Mouse (Mus musculus): Measurements from ENCODE around the gene Upk1b. TPM values are rescaled to one million over a fixed set of nuclear protein-coding genes. Genes with fewer than 3 reads are reported as not detected.

Gene Upk1b
- polyA plus RNA-seq, 1 experiment from 2014 or later = 1.8 TPM

DNA sequence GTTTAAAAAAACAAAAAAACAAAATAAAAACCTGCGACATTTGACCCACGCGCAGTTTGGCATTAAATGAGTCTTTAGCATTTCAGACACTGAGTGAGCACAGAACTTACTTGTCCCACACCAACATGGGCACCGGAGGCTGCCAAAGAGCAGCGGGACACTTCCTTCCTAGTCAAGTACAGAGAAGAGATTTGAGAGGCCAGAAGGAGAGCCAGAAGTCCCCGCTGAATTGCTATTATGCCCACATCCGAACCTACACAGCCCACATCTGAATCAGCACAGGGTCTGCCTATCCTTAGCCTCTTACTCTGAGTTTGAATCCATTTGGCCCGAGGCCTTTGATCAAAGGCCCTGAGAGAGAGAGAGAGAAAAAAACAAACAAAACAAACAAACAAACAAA lies 75.9 kb downstream of the Upk1b start:
- Histone ChIP-seq H3K27me3 (ENCODE audit: control insufficient read depth, insufficient read depth, low read length) (no peaks in the 10 kb centered on the region), H3K9ac (ENCODE audit: low read length) (no peak overlapping the region), H3K4me3 (ENCODE audit: low read depth, low read length) (no peak overlapping the region), H3K4me1 (ENCODE audit: control insufficient read depth, insufficient read depth, low read length) (no peaks in the 10 kb centered on the region), H3K36me3 (ENCODE audit: control insufficient read depth, insufficient read depth, low read length) (no peaks in the 10 kb centered on the region), H3K9me3 (ENCODE audit: control insufficient read depth, low read length) (no peaks in the 10 kb centered on the region), H3K4me2 (ENCODE audit: low read depth) (no peak overlapping the region), H3K27ac (ENCODE audit: low read depth, low read length) (no peak overlapping the region)
- WGBS = 80% methylated on average over 8 of the region's 8 CpGs
- DNase-seq (ENCODE audit: low spot score) = no peak
- no peak for ATAC-seq (ENCODE audit: insufficient read depth, low FRiP score, low TSS enrichment)

Other genes starting within 250 kb of the Upk1b start
- 94.3 and 96.1 TPM in 2 replicates for gene Tmem39a, start 241.6 kb downstream of the Upk1b start, polyA plus RNA-seq (2014; fragmentation: Nextera tagmentation; extraction: Ambion mirVana)
- 7.7 and 8.7 TPM in 2 replicates for gene Arhgap31, start 87.1 kb downstream of the Upk1b start, polyA plus RNA-seq (2014; fragmentation: Nextera tagmentation; extraction: Ambion mirVana)
- 21.5 and 23.7 TPM in 2 replicates for gene B4galt4, start 58.1 kb downstream of the Upk1b start, polyA plus RNA-seq (2014; fragmentation: Nextera tagmentation; extraction: Ambion mirVana)
- not detected in 2 replicates for gene 4930435E12Rik, start 28.4 kb upstream of the Upk1b start, polyA plus RNA-seq (2014; fragmentation: Nextera tagmentation; extraction: Ambion mirVana)
- gene Igsf11, start 92.3 kb upstream of the Upk1b start, polyA plus RNA-seq (2014; fragmentation: Nextera tagmentation; extraction: Ambion mirVana) = 5.4 and 5.7 TPM in 2 replicates